Mouse (Mus musculus): ENCODE data around the gene Pde10a. TPM values are rescaled to one million over a fixed set of nuclear protein-coding genes. Genes with fewer than 3 reads are reported as not detected.

Gene Pde10a
- polyA plus RNA-seq (2012): 0.59 and 0.91 TPM in 2 replicates

DNA sequence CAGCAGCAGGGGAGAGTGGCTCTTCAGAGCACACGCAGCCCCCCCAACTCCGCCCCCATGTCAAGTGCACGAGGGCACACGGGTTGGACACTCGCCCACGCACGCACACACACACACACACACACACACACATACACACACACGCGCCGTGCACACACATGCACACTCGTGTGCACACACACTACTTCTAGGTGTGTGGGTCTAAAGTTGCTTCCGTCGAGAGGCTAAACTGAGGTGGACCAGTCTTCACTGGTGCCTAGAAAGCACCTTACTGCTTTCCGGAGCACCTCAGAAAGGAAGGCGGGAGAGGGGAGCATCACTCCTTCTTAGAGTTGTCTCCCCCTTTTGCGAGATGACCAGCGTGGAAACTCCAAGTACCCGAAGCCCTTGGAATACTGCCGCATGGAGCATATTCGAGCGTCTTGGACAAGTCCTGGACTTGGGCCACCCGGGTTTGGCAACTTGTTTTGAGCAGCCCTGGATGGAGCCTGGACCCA lies at the start of gene Pde10a:
Gene Pde10a, plus strand, starts transcription at position 148 of the 497 bp plus-strand sequence.
- TF ChIP-seq GATA1 (IDR thresholded peaks at IDR 0.05; ENCODE audit: low read length): no peak

DNA sequence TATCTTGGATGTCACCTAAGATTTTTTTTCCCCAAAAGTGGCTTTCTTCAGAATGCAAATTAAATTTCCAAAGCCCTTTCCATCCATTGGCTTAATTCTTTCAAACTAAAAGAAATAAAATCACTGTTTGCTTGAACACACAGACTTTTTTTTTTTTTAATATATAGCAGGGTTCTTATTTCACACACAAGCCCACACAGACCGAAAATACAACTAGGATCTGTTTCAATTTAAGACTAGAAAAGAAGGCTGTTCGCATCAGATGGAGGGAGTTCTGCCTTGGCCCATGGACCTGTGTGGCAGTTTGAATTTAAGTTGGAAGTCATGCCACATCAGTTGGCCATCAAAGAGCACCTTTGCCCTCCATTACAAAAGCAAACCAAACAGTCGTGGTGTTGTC lies 46.6 kb upstream of the Pde10a start:
- TF ChIP-seq GATA1 (IDR thresholded peaks at IDR 0.05; ENCODE audit: low read length): no peak

DNA sequence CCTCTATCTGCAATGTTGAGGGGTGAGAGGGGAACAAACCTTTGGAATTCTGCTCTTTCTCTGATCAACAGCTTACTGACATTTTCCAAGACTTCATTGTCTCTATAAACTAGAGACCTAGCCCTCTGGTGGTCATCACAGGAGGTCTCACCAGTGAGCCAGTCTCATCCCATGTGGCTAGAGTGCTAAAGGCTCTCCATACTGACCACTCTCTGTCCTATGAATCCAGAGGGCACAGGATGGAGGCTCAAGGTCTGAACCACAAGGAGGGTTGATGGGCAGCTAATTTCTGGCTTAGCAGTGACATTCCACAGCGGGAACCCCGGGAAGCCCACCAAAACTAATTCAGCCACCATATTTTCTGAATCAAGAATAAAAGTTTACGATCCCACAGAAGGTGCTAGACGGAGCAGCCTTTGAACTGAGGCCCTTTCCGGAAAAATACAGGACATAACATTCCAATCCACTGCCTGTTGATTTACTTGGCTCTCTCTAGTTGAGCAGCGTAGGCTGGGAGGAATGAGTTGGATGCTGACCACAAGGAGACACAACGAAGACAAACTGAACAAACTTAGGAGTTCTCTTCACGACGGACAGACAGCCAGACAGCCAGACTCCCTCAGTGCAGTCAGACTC lies 45.6 kb upstream of the Pde10a start:
- no peak for TF ChIP-seq GATA1 (IDR thresholded peaks at IDR 0.05; ENCODE audit: low read length)

DNA sequence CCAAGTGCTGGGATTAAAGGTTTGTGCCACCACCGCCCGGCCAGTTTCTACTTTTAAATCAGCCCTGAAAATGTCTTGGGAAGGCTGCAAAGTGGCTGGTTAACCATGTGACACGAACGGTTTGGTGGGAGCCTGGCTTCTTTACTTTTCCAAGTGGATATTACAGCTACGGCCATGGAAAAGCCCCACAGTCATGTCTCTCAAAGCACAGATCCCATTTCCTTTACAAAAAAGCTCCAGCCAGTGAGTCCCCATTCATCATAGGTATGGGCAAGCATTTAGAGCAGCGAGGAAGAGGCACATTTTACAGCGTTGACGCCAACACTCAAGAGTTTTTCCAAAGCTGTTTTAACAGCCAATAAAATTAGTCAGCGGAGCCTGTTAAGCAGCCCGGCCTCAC lies 43.4 kb upstream of the Pde10a start:
- no peak for TF ChIP-seq GATA1 (IDR thresholded peaks at IDR 0.05; ENCODE audit: low read length)

DNA sequence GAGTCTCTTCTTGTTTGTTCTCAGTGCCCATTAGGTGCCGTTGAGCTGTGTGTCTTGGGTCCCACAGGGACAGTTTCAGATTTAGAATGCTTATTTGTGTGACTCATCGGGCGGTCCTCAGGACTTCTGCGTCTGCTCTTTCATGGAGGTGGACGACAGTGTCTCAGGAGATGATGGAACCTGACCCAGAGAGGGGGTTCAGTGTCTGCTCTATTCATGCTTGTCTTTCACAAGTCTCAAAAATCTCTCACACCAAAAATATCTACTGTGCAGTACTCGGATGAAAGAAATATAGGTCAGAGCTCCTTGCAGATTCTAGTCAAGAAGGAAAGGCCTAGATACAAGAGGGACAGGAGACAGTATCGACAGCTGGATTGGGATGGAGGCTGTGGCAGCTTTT lies 42.3 kb upstream of the Pde10a start:
- no peak for TF ChIP-seq GATA1 (IDR thresholded peaks at IDR 0.05; ENCODE audit: low read length)

DNA sequence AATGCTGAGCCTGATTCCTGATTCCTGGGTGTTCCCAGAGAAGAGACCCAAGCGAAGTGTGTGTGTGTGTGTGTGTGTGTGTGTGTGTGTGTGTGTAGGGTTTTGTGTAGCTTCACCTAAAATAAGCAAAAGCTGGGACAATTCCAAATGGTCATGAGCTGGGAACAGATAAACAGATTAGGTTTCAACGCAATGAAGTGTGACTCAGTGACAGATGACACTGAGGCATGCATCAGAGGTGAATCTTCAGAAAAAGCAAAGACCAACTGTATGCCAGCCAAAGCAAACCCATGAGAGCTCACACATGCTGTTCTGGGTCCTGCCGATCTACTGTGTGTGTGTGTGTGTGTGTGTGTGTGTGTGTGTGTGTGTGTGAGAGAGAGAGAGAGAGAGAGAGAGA lies 40.9 kb upstream of the Pde10a start:
- no peak for TF ChIP-seq GATA1 (IDR thresholded peaks at IDR 0.05; ENCODE audit: low read length)

DNA sequence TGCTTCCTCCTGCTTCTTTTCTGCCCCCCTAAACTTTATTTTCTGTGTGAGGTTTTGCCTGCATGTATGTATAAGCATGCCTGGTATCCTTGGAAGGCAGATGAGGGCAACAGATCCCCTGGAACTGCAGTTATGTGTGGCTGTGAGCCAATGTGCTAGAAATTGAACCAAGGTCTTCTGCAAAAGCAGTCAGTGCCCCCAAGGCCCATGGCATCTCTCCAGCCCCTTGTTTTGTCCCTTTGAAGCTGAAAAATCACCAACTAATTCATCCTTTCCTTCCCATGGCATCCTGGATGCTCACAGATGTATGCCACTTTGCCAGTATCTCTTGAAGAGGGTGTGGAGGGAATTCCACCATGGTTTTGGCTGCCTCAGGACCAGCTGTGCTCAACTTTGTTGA lies 40.0 kb upstream of the Pde10a start:
- TF ChIP-seq GATA1 (IDR thresholded peaks at IDR 0.05; ENCODE audit: low read length): no peak

DNA sequence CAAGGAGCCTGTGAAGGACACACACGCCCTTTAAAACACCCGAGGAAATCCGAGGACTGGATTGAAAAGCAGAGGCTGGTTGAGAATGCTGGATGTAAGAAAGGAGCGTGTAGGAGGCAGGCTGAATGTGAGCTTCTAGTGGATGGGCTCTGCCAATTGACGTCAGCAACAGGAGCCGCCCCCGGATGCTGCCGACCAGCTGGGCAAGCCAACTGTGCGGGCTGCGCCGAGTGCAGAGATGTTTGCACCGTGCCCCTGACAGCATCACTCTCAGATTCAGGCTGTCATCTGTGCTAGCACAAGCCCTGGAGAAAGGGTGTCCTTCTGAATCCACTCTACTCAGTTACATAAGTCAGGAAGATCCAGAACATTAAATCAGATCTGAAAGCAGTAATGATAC lies 37.3 kb upstream of the Pde10a start:
- TF ChIP-seq GATA1 (IDR thresholded peaks at IDR 0.05; ENCODE audit: low read length): no peak

DNA sequence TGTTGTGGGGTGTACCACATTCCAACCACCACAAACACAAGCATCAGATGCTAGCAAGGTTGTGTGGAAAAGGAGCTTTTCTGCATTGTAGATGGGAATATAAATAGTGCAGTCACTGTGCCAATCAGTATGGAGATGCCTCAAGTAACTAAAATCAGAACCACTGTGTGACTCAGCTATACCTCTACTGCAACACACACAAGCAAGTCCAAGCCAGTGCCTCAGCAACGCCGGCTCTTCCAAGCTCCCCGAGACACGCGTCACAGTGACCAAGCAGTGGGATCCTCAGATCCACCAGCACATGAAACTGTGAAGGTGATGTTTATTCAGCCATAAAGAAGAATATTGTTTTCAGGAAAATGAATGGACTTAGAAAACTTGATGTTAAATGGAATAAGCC lies 34.2 kb upstream of the Pde10a start:
- TF ChIP-seq GATA1 (IDR thresholded peaks at IDR 0.05; ENCODE audit: low read length): no peak

DNA sequence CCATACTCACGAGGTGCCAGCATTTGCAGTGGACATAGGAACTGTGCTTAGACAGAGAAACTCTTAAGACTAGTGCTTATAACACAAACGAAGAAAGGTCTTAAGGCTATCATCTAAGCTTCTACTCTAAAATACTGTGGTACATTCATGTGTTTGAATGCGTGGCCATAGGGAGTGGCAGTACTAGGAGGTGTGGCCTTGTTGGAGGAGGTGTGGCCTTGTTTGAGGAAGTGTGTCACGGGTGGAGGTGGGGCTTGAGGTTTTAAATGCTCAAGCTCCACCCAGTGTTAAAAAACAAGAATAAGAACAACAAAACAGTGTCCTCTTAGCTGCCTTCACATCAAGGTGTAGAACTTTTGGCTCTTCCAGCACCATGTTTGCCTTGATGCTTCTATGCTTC lies 31.7 kb upstream of the Pde10a start:
- no peak for TF ChIP-seq GATA1 (IDR thresholded peaks at IDR 0.05; ENCODE audit: low read length)

DNA sequence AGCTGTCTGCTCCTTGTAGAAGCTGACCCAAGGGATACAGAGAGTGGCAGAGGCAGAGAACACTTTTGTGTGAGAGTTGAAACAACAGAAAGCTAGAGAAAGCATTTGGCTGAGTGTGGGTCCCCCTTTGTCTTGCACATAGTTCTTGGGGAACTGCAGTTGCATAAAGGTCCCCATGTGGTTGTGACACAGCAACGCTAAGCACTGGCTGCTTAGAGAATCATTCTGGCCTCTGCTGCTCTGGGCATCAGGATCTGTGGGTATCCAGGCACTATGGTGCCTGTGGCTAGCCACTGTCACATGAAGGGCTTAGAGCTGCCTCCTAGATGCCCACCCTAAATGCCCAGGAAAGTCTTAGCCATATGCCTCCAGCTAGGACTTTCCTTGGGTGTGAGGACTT lies 27.0 kb upstream of the Pde10a start:
- TF ChIP-seq GATA1 (IDR thresholded peaks at IDR 0.05; ENCODE audit: low read length): no peak

DNA sequence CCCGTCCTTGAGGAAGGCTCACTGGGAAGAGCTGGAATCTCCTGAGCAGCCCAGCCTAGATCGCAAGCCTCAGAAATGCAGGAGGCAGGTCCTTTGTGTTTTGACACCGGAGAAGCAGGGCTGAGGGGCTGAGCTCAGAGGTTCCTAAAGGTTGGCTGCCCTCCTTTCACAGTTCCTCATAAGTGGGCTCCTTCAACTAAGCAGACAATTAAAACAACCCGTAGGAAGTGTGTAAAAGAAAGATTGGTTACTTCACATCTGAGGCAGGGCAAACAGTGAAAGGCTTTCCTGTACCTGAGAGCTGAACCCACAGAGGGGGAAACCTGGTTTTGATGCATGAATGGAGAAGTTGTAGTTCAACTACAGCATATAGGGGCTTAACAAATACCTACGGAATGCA lies 26.5 kb upstream of the Pde10a start:
- no peak for TF ChIP-seq GATA1 (IDR thresholded peaks at IDR 0.05; ENCODE audit: low read length)

DNA sequence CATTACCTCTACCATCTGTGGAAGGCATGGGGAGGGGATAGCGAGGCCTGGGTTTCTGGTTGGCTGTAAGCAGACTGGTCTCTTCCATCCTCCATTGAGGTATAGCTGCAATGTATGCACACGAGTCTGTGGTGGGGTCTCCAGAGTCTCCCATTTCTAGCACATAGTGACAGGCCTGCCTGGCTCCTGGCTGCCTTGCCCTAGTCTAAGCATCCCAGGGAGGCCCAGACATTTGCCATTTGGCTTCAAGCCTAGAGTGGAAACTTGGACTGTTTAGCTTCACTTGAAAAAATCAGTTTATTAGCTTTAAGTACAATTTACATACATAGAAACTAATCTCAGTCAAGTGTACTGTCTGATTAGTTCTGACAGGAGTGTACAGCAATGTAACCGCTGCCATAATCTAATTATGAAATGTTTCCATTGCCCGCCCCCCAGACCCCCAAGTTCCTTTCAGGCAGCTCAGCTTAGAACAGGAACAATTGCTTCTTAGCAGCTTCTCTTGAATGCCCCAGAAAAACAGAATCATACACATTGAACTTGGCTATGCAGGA lies 25.5 kb upstream of the Pde10a start:
- no peak for TF ChIP-seq GATA1 (IDR thresholded peaks at IDR 0.05; ENCODE audit: low read length)

DNA sequence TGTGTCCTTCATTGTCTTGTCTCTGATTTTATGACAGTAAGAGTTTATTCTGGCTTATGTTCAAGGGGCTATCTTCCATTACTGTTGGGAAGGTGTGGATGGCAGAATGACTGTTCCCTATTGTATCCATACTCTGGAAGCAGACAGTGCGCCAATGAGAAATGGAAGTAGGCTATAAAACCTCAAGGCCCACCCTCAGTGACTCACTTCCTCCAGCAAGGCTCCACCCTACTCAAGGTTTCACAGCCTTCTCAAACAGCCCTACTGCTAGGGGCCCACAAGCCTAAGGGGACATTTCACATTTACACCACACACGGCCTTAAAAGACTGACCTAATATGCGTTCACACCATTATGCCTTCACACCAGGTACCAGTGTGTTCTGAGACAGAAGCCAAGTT lies 20.8 kb upstream of the Pde10a start:
- no peak for TF ChIP-seq GATA1 (IDR thresholded peaks at IDR 0.05; ENCODE audit: low read length)

DNA sequence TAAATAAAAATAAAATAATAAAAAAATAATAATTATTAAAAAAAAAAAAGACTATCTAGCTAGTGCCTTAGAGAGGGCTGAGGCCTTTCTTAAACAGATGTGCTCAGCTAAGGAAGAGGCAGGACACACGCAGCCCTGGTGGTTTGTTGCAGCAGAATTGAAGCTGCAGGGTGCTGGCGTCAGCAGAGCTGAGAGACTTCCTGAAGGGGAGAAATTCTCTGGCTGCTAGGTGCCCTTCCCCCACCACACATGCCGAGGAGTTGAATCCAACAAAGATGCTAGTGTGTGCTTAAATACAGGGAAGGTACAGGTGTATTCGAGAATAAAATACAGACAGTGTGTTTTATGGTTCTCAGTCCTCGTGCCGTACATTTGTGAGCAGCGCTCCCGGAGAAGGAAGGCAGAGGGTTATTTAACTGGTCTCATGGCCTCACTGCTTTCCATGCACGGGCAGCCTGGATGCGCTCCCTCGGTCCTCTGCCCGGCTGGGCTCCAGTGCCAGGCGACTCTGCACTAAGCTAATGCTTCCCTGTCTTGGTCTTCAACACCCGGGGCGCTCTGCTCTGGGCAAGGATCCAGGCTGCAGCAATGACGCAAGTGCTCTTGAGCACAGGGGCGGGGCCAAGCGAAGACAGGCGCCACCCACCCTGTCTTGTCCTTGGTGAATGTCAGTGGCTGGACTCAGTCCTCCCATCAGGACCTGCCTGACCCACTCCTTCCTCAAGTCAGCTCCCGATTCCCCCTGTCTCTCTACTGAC lies 19.3 kb upstream of the Pde10a start:
- no peak for TF ChIP-seq GATA1 (IDR thresholded peaks at IDR 0.05; ENCODE audit: low read length)

DNA sequence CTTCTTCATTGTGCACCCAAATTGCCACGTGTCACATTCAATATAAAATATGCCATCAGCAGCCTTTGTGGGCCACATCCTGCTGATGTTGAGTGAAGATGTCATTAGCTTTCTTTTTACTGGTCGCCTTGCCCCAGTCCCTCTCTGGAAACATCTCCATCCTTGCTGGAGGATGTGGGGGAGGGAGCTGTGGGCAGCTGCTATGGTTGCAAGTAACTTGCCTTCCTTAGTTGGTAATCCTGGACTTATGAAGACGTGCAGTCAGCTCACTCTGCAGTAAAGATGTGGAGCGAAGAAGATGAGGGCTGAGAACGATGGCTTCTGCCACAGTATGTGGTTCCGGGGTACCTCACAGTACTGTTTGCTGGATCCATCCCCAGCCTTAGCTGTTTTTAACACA lies 18.4 kb upstream of the Pde10a start:
- no peak for TF ChIP-seq GATA1 (IDR thresholded peaks at IDR 0.05; ENCODE audit: low read length)

DNA sequence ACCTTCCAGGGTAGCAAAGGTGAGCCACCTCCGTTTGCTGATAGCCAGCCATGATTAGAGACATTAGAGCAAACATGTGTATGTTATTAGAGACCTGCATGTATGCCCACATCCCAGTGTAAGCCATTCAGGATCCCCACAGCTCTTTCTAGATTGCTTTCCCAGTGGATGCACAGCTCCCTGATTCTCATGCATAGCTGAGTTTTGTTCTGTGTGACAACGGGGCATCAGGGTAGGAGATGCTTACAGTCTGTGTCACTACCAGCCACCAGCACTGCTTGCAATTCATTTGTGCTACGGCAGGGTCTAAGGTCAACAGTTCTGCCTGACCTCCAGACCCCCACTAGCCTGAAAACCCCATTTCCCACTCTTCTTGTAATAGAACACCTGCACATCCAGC lies 17.5 kb upstream of the Pde10a start:
- TF ChIP-seq GATA1 (IDR thresholded peaks at IDR 0.05; ENCODE audit: low read length): no peak
